Mouse (Mus musculus) lung, adult 2 months (tissue): ENCODE results near the gene Tbcb.

Source experiments
- CTCF ChIP-seq: fragments of 200-500 bp; IDR thresholded peaks from 2 replicates; pipeline ENCODE4 v1.5.1; 2011; ENCODE audit warnings: mild to moderate bottlenecking, low read length, control low read depth; ENCODE audit not compliant: insufficient read depth
- POLR2A ChIP-seq: fragments of 200-500 bp; IDR thresholded peaks from 2 replicates; pipeline ENCODE4 v1.6.1; 2011; ENCODE audit warnings: low read depth, mild to moderate bottlenecking, control low read depth, low read length, borderline replicate concordance; ENCODE audit errors: extremely low read depth

GRCm38 (mm10) chr7:30235625-30236024 is 3.6 kb upstream of the Tbcb start, which contains the start of gene Ovol3:
- TF ChIP-seq POLR2A (no peak), CTCF (no peak)
